Mouse (Mus musculus) CD4-positive, CD25-positive, alpha-beta regulatory T cell, adult 9 weeks (primary cell): ENCODE results near the gene 2210418O10Rik. TPM values are rescaled to one million over a fixed set of nuclear protein-coding genes. Genes with fewer than 3 reads are reported as not detected.

Source experiments
- polyA plus RNA-seq: library from polyadenylated mRNA; unstranded; fragments of 100-300 nt; shearing (Covaris generic); gene quantifications from one replicate; pipeline ENCODE4 v1.2.1, GENCODE M21; 2017

The 2210418O10Rik gene
- polyA plus RNA-seq: 4.0 TPM

DNA sequence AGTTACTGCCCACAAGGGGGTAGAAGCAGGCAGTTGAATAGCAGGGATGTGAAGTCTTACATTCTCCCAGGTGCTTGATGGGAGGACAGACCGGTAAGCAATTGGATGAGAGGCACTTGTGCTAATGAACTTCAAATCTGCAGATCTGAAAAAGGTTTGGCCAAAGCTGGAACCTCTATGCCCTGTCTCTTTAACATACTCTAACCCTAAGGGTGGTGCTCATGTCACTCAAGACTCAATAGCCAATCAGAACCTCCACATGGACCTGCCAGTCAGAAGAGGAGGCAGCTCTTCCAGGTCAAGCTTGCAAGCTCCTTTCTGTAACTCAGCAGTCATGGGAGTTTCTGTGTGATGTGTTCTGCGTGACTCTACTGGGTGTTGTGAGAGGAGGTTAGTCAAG is at the start of gene 2210418O10Rik:
TSS of gene 2210418O10Rik (plus strand) at position 301 of the 400 bp plus-strand sequence.

Other genes starting within 250 kb of the 2210418O10Rik start
- not detected for gene Gm2004, start 76.7 kb upstream of the 2210418O10Rik start, polyA plus RNA-seq
- gene Gm11009, start 92.9 kb downstream of the 2210418O10Rik start, polyA plus RNA-seq: not detected
- 13.2 TPM for gene Gm14435, start 197.0 kb downstream of the 2210418O10Rik start, polyA plus RNA-seq